Mouse (Mus musculus) gastrocnemius, postnatal 10 days (tissue): ENCODE data around the gene Gpr108. TPM values are rescaled to one million over a fixed set of nuclear protein-coding genes. Genes with fewer than 3 reads are reported as not detected.
A peak's percentile ranks its signal among the peaks of the same experiment; 100 is the strongest.
"Not testable (repeated sequence)": the region's sequence is repeated elsewhere in the genome, so short reads cannot be mapped to it uniquely, and the experiment has no call there.

ENCODE experiments used
- DNase-seq: peaks from one replicate; pipeline ENCODE4 v3.0.0; 2021; ENCODE audit warnings: mixed read lengths
- long read RNA-seq, 2 experiments: library from polyadenylated mRNA; stranded (forward); transcript quantifications; one replicate each; pipeline ENCODE4 v2.0.0; 2021
- total RNA-seq, 2 experiments: library from RNA; stranded (reverse); gene quantifications; 2 replicates each; pipeline ENCODE4 v1.2.3; 2021

Gene Gpr108
- 10 to 100 TPM; 22.0 to 23.8 TPM for total RNA-seq
- long read RNA-seq, experiment 1, transcript Gpr108-204 (17 exons, 2,405 nt) = major isoform, 24 of 59 reads
- long read RNA-seq, experiment 1, transcript Gpr108-201 (17 exons, 2,064 nt) = minor isoform, 23 of 59 reads
- long read RNA-seq, experiment 1, partial matches to known transcripts = 2 of 59 reads
- long read RNA-seq, experiment 1, other reads (novel, unspliced or antisense) = 10 of 59 reads
- long read RNA-seq, experiment 2, transcript Gpr108-204 (17 exons, 2,405 nt) = major isoform, 26 of 58 reads
- long read RNA-seq, experiment 2, transcript Gpr108-201 (17 exons, 2,064 nt) = minor isoform, 22 of 58 reads
- long read RNA-seq, experiment 2, partial matches to known transcripts = 2 of 58 reads
- long read RNA-seq, experiment 2, other reads (novel, unspliced or antisense) = 8 of 58 reads

GRCm38 (mm10) chr17:57248201-57248699 lies at the start of gene Gpr108:
TSS of gene Gpr108 (minus strand) at chr17:57248446.
- peak; percentile 70 for DNase-seq

GRCm38 (mm10) chr17:57297040-57297439 lies 48.8 kb upstream of the Gpr108 start:
- DNase-seq = no peak

DNA sequence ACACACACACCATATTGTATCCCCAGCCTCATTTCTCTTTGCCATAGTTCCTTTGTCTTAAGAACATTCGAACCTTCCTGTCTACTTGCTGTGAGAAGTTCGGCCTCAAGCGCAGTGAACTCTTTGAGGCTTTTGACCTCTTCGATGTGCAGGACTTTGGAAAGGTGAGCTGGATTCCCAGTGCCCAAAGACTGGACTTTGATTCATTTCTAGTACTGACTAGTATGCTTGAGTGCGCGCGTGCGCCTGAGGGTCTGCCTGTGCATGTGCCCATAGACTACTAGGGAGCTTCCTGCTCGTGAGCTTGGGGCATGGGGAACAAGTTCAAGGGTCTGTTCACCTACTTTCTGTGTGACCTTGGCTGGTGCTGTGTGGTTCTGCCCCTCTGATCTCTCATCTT lies 47.7 kb upstream of the Gpr108 start:
- DNase-seq = no peak

DNA sequence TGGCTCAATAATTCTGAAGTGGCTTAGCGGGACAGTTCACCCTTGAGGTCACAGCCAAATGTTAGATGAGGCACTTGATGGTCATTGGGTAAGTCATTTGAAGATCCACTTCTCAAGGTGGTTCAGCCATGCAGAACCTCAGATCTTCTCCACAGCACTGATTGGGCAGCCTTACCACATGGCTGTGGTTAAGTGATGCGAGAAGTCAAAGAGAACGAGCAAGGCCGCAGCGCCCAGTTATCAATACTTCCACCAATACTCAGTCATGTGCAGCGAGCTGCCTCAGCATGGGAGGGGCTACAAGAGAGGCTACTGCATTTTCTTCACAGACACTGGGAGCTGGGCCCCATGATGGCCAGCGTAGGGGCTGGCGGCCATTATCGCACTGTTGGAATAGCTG lies 44.7 kb upstream of the Gpr108 start:
- no peak for DNase-seq

GRCm38 (mm10) chr17:57292302-57292701 lies 44.1 kb upstream of the Gpr108 start:
- no peak for DNase-seq

- DNase-seq = no peak
Measured at GRCm38 (mm10) chr17:57290671-57291055, 42.4 kb upstream of the Gpr108 start.

DNA sequence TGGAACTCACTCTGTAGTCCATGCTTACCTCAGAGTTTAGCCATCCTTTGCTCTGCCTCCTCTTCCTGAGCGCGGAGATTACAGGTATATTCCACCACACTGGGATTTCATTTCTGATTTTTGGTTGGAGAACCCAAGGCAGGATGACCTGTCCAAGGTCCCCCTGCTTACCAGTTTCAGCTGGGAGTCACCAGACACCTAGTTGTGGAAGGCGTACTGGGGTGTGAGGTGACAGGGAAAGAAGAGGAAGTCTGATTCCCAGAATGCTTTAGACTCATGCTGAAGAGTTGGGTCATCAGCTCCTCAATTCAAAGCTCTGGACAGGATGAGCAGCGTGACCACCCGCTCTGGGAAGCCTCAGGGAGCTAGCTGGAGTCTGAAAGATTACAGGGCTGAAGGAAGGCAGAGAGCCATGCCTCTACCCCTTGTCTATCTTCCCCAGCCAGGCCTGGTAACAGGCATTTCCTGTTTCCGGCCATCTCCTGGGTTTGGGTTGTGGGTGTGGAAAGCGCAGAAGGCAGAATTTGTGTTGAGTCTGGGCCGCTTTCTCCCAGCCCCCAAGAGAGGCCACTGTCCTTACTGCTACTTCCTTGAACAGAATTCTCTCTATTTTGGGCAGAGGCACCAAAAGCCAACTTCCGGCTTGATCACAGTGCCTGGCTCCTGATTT lies 41.9 kb upstream of the Gpr108 start:
- no peak for DNase-seq

DNA sequence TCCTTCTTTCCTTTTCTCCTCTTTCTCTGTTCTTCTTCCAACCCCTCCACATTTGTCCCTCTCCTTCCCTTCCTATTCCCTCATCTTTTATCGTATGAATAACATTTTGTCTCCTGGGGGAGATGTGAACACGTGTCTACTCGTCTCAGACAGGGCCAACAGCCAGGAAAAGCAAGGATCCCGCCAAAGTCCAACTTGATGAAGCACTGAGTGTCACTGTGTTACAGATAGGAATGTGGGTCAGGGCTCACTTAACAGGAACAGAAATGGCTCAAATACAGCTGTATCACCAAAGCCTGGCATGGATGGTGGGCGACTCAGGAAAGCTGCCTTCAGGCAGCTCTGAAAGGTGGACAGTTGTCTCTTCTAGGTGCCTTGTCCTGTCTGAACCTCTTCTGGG lies 41.0 kb upstream of the Gpr108 start:
- no peak for DNase-seq

GRCm38 (mm10) chr17:57286718-57287355 lies 38.6 kb upstream of the Gpr108 start:
- DNase-seq = no peak

DNA sequence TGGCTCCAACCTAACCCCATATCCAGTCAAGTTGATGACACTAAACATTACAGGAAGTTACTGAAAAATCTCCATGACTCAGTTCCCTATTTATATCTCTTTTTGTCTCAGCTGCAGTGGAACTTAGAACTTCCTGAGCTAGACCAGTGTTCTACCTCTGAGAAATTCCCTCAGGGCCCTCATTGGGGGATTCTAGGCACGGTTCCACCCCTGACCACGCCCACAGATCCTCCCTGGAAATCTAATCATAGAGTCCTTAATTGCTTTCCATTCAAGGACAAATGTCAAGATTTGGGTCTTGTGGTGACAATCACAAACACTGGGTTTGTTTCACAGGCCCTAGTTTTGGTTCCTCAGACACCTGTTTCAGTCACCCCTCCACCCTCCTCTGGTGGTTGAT lies 36.8 kb upstream of the Gpr108 start:
- DNase-seq = no peak

DNA sequence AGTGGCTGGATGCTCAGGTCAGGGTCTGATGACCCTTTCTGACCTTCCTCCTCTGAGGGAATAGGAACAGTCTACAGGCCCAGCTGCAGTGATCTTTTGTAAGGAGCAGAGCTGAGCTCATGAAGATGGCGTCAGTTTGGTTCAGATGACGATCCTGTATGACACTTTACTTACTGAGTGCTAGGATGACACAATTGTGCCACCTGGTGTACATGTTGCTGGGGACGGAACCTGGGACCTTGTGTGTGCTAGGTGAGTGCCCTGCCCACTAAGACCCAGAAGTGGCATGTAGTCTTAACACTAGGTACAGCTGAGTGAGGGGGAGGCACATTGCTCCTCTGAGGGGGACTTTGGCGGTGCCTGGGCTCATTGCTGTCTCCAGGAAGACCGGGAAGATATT lies 35.7 kb upstream of the Gpr108 start:
- no peak for DNase-seq

DNA sequence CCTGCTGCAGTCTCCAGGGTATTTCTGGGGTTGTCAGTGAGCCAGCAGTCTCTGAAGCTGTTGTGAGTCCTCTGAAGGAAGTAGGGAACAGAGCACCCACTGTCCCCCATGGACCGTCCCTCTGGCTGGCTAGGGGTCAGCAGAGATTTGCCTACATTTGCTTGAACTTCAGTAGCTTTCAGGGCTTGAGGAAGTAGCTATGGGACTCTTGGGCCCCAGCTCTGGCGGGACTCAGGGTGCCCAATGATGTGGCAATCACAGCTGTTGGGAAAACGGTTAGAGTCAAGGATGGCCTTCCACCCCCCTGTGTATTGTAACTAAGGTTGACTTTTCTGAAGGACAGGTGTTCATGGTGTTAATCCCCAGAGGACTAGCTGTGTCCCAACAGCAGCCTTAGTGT lies 32.2 kb upstream of the Gpr108 start:
- DNase-seq = no peak

GRCm38 (mm10) chr17:57279591-57280224 lies 31.5 kb upstream of the Gpr108 start:
- no peak for DNase-seq

GRCm38 (mm10) chr17:57278943-57279590 lies 30.8 kb upstream of the Gpr108 start, which contains the start of gene Vav1:
TSS of gene Vav1 (plus strand) at chr17:57279100.
- DNase-seq = no peak

DNA sequence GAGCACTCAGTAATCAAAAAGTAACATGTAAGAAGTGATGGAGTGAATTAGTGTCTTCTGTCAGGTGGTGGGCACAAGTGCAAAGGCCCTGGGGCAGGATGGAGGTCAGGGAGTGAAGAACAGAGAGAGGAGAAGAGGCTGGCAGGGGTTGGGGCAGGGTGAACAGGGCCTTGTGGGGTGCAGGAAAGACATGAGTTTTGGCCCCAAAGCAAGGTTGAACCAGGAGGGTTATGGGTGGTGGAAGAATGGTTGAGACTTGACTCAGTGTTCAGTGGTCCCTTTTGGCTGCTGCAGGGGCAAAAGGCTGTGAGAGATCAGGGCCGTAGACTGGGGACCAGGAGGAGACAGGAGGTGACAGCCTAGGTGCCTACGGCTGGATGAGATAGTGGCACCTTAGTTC lies 30.3 kb upstream of the Gpr108 start:
- DNase-seq = no peak

DNA sequence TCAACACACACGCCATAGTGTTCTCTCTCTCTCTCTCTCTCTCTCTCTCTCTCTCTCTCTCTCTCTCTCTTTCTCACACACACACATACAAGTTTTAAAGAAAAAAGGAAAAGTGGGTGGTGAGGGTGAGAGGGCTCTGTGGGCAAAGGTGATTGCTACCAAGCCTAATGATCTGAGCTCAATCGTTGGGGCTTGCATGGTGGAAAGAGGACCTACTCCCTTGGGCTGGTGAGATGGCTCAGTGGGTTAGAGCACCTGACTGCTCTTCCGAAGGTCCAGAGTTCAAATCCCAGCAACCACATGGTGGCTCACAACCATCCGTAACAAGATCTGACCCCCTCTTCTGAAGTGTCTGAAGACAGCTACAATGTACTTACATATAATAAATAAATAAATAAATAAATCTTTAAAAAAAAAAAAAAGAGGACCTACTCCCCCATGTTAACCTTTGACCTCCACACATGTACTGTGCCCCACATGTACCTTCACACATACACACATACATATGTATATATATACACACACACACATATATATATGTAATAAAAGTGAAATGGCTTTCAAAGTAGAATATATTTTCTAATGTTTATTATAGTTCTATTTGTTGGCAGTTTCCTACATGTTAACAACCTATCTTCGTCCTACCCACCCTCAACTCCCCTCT lies 29.5 kb upstream of the Gpr108 start:
- not testable (repeated sequence) for DNase-seq

DNA sequence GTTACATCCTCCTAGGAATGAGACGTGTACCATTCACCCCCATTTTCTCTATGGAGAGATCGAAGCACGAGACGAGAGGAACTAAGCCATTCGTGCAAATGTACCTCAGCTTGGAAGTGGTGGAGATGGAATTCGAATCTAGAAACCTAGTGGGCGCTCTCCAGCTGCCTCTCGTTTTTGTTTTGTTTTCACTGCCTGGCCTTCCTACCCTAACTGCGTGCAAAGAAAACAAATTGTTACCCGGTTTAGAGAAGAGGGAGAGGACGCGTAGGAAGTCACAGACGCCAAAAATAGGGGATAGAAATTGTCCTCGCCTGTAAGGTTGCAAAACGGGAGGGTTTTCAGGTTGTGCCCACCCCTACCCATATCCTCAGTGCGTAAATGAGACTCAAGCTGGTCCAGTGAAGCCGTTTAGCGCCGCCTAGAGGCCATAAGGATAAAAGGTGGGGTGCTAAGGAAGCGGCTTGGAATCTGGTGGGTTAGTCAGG lies 28.4 kb upstream of the Gpr108 start:
- peak; percentile 61 for DNase-seq

DNA sequence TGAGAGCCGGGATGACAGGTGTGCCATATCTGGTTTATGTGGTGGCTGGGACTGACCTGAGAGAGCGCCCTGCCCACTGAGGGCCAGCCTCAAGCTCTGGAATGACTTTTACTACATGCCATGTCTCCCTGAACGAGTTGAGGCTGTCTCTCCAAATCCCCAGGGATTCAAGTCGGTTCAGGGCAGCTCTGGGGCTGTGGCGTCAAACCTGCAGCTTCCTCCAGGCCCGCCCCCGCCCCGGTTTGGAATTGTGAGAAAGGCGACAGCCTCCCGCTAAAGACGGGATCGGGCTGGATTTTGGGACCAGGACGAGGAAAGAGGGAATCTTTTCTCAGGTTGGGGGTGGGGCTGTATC lies 27.7 kb upstream of the Gpr108 start:
- no peak for DNase-seq

DNA sequence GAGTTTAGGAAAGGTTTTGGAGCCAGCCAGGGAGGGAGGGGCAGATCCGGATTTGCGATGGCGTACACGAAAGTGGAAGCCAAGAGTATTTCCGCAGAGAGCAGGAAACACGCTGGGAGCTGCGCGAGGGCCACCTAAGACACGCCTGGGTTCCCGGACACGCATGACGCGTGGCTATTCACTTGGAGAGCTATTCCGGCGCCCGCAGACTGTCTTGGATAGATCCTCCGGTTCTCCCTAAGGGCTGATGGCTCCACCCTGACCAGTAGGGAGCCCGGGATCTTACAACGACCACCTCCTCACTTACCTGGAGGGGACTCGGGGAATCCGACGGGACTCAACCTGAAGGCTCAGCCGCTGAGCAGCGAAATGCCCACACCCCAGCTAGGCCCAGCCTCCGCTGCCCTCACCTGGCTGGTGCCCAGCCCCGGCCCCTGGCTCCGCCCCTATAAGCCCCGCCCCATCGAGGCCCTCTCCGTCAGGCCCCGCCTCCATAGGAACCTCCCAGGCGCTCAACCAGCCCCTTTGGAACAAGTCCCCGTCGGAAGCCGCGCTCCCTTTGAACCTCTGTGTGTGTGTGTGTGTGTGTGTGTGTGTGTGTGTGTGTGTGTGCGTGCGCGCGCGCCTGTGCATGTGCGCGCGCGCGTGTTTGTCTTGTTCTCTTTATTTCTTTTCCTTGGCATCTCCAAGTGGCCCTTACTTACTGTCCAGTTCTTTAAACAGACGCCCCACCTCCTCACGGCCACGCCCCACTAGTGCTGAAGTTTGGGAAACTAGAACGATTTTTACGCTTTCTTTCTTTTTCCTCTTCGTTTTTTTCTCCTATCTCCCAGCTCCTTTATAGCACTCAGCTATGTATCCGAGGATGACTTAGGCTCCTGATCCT lies 27.1 kb upstream of the Gpr108 start:
- DNase-seq = peak; percentile 87

- DNase-seq = no peak
Measured at GRCm38 (mm10) chr17:57274686-57275085, 26.4 kb upstream of the Gpr108 start.
